Mouse (Mus musculus) thymus, postnatal 10 days (tissue): ENCODE data around the gene Kif24.

ENCODE experiments used
- DNase-seq, 2 experiments: peaks; one replicate each; pipeline ENCODE4 v3.0.0; 2021; ENCODE audit warnings: low spot score in 2 of 2

Kif24 gene

DNA sequence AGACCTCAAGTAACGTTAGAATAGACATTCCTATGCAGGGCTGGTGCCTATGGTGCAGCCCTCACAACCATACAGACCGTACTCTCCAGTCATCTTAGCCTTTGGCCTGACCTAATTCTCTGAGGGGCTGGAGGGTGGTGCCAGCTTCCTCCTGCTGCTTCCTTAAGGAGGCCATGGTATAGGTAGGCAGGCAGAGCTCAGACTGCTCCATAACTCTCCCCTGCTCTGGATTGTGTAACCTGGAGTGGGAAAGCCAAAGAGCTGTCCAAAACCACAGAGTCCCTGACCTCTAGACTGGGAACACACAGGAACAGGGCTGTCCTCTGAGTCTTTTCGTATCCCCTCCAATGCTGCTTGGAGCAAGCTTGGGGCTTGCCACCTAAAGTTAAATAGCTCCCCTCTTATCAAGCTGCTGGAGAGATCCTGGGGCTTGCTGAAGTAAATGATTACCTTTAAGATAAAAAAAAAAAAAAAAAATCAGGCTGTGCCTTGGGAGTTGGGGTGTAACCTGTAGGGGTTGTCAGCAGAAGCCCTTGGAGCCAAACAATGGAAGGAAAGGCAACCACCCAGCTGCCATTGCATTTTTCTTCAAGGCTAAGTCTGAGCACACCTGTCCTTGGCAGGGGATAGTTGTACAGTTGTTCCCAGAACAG lies 28.9 kb upstream of the Kif24 start:
- DNase-seq: no peak

DNA sequence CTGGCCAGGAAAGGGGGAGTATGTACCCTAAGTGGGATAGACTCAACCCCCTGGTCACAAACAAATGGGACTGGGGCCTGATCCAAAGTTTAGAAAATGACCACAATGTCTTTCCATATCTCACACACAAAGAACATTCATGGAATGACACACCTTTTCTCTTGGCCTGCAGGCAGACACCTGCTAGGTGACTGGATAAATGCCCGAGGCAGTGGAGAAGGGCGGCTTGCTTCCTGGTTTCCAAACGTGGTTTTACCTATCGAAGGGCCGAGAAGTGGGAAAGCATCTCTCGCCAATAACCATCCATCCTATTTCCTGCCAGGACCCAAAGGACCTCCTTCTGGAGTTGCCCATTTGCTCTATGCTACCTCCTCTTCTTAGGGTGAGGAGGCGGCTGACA lies 28.3 kb upstream of the Kif24 start:
- no peak for DNase-seq

DNA sequence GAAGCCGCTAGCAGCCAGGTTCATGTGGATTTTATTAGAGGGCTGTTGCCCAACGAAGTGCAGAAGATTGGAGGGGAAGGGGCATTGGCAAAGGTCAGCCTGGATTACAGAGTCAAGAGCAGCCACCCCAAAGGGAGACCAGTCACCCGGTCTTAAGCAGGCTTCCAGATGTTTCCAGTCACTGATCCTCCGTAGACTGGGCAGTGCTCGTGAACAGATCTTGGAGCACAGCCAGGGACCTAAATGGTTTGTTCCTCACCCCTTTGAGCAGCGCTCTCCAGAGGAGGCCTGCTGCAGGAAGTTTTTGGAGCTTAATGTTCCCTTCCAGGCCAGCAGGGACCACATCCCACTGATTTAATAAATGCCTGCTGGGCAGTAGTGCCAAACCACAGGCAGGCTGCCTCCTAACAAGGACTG lies 16.9 kb upstream of the Kif24 start:
- no peak for DNase-seq

DNA sequence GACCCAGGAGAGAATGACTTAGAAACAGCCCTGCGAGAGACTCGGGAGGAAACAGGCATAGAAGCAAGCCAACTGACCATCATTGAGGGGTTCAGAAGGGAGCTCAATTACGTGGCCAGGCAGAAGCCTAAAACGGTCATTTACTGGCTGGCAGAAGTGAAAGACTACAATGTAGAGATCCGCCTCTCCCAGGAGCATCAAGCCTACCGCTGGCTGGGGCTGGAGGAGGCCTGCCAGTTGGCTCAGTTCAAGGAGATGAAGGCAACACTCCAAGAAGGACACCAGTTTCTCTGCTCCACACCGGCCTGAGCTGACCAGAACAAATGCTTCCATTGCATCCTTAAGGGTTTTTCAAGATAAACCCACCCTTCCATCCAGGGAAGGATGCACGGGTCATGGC lies 15.6 kb upstream of the Kif24 start:
- DNase-seq: no peak

DNA sequence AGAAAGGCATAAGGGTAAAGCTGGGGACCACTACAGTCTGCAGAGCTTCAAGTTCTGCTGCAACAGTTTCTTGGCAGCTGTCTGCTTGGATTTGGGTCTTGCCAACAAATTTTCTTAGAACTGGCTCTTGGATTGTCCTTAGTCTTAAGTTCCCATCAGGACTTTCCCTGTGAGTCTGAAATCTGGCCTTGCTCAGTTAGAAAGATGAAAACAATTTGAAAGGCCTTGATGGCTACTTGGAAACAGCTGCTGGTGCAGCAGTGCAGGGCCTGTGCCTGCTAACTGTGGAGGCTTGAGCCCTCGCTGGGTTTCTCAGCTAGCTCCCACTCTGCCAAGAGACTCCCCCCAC lies 14.7 kb upstream of the Kif24 start:
- no peak for DNase-seq

DNA sequence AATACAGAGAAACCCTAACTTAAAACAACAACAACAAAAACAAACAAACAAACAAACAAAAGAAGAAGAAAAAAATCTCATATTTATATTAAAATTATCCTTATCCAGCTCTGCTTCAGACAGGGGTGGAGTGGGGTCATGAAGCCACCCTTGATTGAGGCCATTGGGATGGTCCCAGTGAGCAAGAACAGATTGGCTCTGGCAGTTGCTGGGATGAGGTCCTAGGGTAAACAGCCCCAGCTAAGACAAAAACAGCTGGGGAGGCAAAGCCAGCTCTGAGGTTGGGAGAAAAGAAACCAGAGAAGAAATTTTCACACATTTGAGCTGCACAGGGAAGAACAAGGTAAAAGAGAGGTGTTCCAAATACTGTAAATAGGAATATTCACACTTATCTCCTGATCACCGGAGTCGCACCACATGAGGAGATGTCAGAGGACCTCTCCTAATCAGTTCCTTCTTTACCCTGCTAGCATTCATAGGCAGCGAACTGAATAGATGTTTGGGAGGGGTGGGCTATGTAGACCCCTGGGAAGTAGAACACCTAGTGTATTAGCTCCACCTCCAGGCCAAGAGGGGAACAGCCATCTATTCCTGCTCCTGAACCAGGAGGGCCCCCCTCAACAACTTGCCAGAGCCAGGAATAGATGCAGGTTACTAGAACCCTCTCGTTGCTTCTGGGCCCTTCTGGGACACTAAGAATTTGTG lies 14.2 kb upstream of the Kif24 start:
- no peak for DNase-seq

DNA sequence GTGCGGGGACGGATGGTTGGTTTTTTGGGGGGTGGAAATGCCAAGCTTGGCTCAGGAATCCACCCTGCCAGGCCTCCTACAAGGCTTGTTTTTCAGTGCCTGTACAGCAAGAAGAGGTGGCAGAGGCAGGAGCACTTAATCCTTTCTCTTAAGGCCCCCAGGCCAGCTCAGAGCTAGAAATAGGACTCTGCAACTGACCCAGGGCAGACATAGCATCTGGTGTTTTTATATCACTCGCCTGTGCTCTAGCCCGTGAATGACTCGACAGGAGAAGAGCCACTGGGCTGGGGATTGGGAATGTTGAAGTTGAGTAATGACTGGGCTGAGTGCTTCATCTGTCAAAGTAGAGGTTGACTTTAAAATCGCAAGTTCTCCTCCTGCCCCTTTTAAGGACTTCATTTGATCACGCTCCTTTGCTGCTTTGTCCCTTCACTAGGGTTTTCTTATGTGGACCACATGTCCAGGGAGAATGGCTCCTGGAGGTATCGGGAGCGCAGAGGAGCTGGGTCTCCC lies 13.0 kb upstream of the Kif24 start:
- no peak for DNase-seq

DNA sequence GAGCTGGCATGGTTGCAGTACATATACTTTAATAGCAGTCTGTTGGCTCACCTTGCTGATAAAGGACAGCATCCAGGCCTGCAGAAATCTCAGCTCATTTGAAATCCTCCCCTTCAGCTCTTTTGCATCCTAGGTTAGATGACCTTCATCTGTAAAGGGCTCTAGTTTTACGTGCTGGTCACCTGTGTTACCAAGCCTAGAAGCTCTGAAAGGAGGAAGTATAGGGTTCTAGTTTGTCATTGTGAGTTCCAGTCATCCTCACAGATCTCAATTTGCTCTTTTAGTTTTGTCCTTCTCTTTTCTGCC lies 6.7 kb upstream of the Kif24 start:
- no peak for DNase-seq

DNA sequence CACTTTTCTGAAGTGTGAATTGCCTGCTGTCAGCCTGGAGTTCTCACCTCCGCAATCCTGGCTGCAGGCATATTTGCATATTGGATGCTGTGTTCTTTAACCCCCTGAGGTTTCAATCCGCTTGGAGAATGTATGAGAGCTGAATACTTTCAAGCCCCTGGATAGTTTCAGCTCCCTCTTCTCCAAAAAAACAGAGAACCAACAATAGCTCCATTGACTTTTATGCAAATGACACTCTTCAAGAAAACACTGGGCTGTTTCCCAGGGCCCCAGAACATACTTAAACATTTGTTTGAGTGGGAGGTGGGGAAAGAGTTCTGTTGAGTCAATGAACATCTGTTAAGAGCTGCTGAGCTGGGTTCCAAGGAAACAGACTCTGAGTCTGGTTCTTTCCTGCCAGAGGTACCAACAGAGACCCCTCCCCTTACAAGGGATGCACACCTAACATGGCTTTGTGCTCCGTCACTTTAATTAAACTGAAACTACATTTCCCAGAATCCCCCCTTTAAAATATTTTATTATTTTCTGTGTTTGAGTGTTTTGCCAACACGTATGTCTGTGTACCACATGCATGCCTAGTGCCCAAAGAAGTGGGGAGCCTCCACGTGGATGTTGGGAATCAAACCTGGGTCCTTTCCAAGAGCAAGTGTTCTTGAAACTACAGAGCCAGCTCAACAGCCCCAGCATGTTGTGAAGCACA lies 6.1 kb upstream of the Kif24 start:
- DNase-seq: no peak

DNA sequence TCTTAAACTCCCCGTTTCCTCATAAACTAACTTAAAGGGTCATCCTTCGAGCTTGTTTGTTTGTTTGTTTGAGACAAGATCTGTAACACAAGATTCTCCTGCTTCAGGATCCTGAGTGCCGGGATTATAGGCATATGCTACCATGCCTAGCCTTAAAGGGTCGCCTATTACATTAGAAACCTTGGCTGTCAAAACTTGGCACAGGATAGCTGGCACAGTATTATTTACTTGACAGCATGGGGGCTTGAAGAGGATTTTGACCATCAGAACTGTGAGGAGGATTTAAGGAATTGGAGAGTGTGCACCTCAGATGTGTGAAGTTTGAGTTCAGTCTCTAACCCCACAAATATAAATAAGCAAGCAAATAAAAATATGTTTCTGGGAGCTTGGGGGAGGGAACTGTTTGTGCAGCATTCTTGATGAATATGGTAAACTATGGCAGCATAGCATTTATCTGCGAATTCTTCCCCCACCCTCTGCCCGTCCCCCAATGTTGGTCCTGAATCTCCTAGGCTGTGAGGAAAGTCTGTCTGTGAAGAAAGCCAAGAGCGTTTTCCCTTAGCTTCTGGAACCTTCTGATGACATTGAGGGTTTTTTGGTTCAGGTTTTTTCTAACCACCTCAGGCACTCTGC lies 5.5 kb upstream of the Kif24 start:
- no peak for DNase-seq

DNA sequence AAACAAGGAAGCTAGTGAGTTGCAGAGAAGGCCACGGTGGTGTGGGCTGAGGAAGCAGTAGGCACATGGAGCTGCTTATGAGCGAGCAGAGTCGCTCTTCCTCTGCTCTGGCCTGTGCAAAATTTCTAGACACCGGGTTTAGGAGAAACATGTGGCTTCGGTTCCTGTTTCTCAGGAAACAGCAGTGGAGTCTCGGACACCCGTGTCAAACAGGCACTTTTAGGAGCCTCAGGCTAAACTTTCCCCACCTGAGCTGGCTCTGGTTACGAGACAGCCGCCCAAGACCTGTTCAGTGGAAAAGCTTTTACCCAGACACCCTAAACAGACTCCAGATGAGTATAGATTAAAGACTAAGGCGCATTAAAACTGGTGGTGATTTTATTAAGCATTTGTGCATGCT lies 4.5 kb upstream of the Kif24 start:
- no peak for DNase-seq

DNA sequence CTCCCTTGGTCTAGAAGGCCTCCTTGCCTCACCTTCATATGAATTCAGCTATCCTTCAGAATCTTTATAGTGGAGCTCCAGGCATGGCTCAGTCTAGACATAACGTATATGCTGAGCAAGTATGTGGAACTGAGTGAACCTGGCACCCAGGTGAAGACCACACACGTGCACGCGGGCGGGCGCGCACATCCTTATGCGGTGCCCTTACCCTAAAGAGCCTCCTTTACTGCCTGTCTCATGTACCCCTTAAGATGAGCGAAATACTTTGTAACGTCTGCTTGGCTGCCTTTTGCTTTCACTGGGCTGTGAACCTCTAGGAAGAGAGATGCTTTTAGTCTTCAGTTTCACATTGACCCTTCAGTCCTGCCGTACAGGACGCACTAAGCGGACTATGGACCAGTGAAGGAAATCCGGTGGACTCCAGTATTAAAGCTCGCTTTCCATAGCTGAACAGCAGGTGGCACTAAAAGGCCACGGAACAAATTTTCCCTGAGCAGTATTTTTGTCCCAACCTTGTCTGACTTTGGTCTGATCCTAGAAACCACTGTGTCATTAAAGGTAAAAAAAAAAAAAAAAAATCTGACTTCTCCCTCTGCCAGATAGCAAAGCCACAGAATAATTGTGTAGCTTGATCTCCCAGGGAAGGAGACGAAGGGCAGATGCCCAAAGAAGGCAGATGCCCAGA lies 3.9 kb upstream of the Kif24 start:
- peak in 1 of 2 experiments; percentile 25 for DNase-seq

DNA sequence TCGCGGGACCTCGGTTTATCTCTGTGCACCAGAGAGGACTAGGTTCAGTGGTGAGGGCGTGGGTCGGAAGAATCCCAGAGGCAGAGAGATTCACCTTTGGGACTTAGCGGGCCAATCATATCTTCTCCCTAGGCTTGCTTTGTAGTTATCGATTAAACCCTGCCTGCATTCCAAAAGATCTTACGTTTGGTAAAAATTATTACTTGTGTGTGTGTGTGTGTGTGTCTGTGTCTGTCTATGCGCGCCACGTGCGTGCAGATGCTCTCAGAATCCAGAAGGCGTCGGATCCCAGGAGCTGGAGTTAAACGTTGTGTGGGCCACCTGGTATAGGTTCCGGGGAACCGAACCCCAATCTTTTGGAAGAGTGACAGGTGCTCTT lies 589 bp upstream of the Kif24 start:
- DNase-seq: no peak

DNA sequence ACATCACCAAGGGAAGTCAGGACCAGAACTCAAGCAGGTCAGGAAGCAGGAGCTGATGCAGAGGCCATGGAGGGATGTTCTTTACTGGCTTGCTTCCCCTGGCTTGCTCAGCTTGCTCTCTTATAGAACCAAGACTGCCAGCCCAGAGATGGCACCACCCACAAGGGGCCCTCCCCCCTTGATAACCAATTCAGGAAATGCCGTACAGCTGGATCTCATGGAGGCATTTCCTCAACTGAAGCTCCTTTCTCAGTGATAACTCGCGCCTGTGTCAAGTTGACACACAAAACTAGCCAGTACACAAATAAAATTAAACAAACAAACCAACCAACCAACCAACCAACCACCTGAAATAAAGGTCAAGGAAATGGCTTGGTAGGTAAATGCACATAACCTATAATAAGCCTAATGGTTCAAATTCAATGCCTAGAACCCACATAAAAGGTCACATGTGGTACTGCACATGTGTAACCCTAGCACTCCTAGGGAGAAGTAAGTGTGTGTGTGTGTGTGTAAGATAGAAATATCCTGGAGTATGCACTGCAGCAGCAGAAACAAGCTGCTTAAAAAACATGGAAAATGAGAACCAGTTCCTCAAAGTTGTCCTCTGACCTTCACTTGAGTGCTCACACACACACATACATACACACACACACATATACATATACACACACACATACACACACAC lies 1.5 kb downstream of the Kif24 start:
- DNase-seq: peak; percentile 17 to 32

DNA sequence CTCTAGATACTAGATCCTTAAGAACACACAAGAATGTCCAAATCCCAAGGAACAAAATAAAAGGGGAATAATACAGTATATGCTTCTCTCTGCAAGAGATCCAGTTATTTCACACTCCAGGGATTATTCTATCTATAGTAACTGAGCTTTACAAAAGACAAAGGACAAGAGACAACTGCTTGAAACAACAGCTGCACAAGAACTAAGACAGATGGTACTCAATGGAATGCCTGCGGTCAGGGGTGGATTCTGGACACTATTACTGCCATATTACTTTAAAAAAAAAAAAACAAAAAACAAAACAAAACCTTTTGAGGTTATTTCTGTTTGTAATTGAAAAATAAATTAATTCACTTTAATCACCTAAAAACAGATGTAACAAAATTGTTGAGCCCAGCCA lies 4.0 kb downstream of the Kif24 start:
- no peak for DNase-seq

DNA sequence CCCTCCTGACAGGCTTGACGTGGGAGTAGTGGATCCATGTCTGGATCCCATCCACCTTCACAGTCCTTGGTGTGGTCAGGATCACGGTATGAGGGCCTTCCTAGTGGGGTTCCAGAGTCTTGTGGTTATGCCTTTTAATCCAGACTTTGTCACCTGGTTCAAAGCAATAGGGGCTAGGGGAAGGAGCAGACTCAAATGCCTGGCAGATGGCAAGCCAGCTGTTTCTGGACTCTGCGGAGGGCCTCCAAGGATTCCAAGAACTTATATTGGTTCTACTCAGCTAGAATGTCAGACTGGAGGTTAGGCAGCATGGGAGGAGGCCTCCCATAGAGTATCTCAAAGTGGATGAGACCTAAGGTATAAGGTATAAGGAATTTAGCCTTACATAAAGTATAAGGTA lies 17.1 kb downstream of the Kif24 start:
- no peak for DNase-seq

DNA sequence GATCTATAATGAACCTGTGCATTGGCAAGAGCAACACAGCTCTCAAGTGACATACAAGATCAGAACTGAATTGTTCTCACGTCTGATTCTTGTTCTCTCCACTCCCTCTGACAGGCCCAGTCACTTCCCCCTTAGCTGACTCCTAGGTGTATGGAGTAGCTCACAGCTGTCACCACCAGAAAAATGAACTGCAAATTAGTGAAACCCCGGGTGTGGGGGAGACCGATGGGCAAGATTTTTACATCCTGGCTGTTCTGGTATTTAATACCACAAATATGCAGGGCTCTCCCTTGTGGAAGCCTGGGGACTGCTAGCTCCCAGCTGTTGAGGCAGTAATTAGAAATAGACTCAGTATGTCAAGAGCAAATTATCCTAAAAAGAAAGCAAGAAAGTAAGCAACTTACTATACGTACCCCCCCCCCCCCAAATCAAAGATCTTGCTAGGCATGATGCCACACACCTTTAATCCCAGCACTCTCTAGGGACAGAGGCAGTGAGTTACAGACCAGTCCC lies 21.8 kb downstream of the Kif24 start:
- DNase-seq: no peak

DNA sequence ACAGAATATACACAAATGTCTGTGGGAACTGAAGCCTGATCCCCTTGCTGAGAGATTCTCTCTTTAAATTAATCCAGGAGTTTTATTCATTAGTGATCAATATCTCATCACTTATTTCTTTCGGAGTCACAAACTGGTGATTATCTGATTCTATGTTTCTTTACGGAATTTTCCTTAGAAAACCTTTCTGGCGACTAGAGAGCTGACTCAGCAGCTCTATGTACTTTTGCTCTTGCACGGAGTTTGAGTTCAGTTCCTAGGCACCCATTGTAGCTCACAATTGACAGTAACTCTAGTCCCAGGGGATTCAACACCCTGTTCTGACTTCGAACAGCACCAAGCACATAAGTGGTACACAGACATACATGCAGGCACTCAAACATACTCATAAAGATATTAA lies 25.8 kb downstream of the Kif24 start:
- DNase-seq: no peak

DNA sequence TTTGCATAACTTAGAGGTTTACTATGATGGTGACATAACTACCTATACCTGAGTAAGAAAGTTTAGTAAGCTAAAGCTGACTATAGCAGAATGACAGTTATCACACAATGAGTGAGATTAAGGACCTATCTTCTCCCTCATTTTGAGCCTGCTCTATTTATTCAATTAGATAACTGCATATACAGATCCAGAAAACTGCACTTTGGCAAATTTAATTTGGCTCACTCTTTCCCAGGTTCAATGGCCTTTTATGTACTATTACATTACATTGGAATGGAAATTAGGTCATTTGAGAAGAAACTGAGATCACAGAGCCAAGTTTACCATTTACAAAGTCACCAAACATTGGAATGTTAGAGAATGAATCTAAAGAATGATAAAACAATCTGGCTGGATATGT lies 47.7 kb downstream of the Kif24 start:
- no peak for DNase-seq

DNA sequence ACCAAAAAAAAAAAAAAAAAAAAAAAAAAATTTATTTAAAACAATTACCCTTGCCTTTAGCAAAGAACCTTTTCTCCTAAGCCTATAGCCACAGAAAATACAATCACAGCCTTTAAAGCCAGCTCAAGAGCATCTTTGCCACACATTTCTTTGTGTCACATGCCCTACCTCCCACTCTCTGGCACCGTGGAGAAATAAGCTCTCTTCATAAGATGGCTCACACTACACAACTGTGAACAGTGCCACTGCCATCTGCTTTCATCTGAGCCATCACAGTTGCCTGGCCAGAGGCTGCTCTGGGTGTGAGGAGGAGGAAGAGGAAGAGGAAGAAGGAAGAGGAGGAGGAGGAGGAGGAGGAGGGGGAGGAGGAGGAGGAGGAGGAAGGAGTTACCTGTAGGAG lies 55.3 kb downstream of the Kif24 start:
- DNase-seq: no peak

DNA sequence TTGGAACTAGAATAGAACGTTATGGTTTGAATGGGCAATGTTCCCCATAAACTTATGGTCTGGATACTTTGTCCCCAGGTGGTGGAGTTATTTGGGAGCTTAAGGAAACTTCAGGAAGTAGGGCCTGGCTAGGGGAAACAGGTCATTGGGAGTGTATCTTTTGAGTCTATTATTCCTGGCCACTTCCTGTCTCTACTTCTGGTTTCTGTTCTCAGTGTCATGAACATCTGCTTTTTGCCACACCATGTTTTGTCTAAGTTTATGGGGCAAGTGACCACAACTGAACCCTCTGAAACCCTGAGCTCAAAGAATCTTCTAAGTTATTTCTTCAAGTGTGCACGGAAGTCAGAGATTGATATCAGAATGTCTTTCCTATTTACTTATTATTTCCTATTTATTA lies 57.3 kb downstream of the Kif24 start:
- DNase-seq: no peak

DNA sequence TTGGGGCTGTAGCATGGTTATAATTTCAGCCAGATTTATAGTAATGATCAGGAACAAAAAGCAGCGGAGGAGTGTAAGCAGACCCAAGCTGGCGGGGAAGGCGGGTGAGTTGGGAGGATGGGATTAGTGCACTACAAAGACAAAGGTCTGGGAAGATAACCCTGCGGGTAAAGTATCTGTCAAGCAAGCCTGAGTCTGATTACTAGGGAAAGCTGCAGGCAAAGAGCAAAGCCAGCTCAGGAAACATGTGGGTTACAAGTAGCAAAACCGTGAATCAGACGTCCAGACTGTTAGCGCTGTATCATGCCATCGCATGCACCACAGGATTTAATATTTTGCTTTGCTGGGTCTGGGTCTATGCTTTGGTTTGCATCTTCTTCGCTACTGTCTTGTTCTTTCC lies 58.1 kb downstream of the Kif24 start:
- DNase-seq: no peak
